Mouse (Mus musculus) thymus, adult 2 months (tissue): ENCODE measurements around the gene Slc25a38.

Source experiments
- CTCF ChIP-seq: fragments of 200-500 bp; IDR thresholded peaks from 2 replicates; pipeline ENCODE4 v1.5.1; 2012; ENCODE audit warnings: mild to moderate bottlenecking, control low read depth, low read length, moderate library complexity, borderline replicate concordance; ENCODE audit not compliant: control insufficient read depth, poor library complexity, insufficient read depth; ENCODE audit errors: extremely low read depth
- POLR2A ChIP-seq: fragments of 200-500 bp; IDR thresholded peaks from 2 replicates; pipeline ENCODE4 v1.6.1; 2012; ENCODE audit warnings: mild to moderate bottlenecking, low read length, control low read depth, moderate library complexity; ENCODE audit not compliant: control insufficient read depth, poor library complexity, insufficient read depth; ENCODE audit errors: extremely low read depth

DNA sequence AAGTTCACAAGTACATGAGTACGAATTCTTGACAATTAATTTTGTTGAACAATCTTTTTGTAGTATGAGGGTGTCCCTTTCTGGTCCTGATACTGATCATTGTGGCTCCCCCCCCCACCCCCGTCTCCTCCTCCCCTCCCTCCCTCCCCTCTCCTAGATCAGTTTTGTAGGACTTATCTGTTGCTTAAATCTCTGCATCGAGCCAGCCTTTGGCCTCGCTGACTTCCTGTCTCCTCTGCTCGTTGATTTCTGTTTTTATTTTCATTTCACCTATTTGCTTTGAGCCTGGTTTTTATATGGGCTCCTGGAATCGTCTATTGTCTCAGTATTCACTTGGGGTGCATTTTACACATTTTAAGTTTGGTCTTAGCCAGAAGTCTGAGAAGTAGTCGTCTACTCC, 14.3 kb upstream of the Slc25a38 start:
- TF ChIP-seq POLR2A = no peak
- TF ChIP-seq CTCF = no peak
